Mouse (Mus musculus) telencephalon, adult 2 months (tissue): ENCODE data around the gene Btaf1.
A peak's percentile ranks its signal among the peaks of the same experiment; 100 is the strongest.

Experiments
- DNase-seq: peaks from one replicate; pipeline ENCODE4 v3.0.0-alpha.2; 2011; ENCODE audit warnings: low read depth, low spot score

Gene Btaf1

GRCm38 (mm10) chr19:37020951-37021350 is 95.1 kb downstream of the Btaf1 start:
- DNase-seq: no peak

DNA sequence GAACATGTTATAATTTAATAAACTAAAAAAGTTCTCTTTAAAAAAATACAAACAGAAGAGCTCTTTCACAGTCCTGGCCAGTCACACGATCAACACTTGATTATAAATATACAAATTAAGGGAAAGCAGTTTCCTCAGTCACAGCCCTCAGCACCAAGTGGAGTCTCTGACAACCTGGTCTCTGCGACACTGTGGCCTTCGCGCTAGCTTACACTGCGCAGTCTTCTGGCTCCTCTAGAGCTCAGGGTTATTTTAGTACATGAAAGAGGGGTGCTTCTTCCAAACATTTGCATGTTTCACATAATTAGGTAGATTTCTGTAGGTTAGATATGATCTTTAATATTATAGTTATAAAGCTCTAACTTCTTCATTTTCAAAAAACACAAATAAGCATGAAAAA is 96.3 kb downstream of the Btaf1 start:
- DNase-seq: no peak

- DNase-seq: peak; percentile 68
Observed at GRCm38 (mm10) chr19:37025839-37026319, 100.0 kb downstream of the Btaf1 start.

DNA sequence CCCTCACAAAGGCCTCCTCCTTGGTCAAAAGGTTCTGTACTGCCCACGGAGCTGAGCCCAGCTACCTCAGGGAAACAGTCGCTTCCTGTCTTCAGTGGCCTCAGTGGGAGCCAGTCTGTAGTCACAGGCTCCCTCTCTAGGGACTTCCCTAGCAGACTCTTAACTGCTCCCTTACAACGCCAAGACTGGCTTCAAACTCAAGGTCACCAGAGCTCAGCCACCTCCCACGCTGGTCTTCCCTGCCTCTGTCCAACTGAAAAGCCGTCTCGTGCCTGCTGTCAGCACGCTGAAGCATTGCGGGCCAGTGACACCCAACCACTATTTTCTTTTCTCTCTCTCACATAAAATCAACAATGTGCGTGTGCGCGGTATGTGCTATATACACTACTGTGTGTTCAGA is 100.5 kb downstream of the Btaf1 start:
- DNase-seq: no peak

- DNase-seq: no peak
Observed at GRCm38 (mm10) chr19:37029771-37030170, 103.9 kb downstream of the Btaf1 start.

DNA sequence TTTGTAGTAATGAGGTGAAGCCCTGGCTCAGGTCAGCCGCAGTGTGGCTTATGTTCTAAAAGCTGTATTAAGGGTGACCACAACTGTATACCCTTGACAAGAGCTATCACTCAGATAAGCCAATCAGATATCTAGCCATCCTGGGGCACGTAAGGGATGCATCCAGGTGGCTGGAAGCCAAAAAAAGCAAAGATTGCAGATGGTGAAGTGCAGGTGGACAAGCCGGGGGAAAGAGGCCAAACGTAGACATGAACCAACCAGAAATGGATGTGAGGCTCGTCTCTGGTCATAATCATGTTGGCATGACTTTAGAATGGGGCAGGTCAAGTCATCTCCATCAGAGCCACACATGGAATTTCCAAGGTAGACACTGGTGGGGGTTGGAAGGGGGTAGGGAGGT is 105.6 kb downstream of the Btaf1 start:
- no peak for DNase-seq

DNA sequence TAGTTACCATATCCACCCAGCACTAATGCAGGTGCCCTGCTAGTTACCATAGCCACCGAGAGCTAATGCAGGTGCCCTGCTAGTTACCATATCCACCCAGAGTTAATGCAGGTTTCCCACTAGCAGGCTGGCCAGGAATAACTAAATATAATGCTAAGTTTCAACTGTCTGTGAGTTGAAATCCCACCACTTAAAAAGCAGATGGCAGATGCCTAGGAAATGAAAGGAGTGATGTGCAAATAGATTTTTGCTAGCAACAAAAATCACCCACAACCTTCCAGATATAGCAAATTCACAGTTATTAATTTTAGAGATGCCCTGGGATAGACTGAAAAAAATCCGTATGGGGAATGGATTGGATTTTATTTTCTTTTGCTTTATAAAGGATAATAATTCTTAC is 106.5 kb downstream of the Btaf1 start:
- DNase-seq: peak; percentile 61

GRCm38 (mm10) chr19:37040906-37041305 is 115.0 kb downstream of the Btaf1 start:
- DNase-seq: no peak

GRCm38 (mm10) chr19:37044431-37044830 is 118.6 kb downstream of the Btaf1 start:
- DNase-seq: no peak

DNA sequence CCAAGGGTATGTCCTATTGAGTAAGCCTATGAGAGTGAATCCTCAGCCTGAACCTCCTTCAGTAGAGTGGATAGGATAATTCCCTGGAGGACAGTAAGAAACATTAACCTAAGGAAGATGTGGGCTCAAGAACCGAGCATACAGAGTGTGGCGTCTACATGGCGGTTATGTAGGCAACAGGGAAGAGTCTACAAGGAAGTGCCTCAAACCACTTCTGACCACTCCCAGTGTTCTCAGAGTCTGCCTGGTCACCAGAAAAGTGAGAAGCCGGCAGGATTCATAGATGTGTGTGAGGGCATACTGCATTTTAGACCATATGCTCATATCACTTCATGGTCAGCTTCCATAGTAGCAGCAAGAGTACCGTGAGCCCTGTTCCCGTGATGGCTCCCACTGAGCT is 122.6 kb downstream of the Btaf1 start:
- DNase-seq: no peak

GRCm38 (mm10) chr19:37050643-37051345 is 124.9 kb downstream of the Btaf1 start:
- peak; percentile 64 for DNase-seq

DNA sequence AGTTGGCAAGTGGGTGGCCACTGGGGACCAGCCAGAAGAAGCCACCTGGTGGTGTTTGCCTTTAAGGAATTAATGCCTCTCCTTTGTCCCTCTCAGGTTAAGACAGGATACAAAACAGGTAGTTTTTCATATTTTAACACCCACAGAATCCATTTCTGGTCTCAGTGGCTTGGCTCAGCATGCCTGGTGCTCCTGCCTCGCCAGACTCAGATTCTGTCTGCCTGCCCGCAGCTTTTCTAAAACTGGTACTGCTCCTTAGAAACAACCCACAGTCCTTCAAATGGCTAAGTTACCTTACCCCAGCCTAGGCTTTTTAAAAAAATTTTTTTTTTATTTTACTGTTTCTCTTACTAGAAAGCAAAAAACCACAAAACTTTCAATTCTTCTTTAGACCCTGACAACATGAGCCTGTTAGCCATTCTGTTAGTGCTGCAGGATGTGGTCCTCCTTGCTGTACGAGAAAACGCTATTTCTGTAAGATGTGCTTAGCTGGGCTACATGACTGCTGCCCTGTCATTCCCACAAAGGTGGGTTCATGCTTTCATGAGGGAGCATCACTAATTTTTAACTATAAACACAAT is 130.2 kb downstream of the Btaf1 start:
- DNase-seq: no peak

DNA sequence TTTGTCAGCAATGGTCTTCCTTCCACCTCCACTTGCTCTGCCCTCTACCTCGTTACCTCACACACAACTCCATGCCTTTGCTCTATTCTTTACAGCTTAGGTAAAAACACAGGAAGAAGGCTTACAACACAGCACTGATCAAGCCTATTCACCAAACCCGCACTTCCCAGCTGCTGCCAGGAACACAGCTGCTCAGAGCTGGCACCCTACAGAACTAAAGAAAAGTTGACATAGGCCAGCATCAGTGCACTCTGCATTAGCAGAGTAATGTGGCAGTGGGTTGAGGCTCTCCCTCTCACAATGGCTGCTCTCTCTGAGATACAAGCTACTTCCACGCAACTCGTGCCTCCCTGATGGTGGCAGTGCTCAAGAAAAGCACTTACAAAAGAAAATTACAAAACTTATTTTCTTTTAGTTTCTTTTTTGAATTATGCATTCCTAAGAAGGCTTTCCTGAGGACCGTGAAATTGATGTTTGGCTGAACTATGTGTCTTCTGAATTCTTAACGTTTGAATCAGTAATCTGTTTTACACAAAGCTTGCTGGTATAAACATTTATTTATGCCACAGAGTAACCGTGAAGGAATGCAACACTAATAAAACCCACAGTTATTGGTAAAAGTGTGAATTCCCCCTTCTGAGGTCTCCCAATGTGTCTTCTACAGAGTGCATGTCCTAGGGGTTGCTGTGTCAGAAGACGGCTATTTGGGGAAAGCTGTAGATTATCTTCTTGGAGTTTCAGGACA is 131.5 kb downstream of the Btaf1 start:
- no peak for DNase-seq

GRCm38 (mm10) chr19:37059623-37060022 is 133.7 kb downstream of the Btaf1 start:
- peak; percentile 41 for DNase-seq

DNA sequence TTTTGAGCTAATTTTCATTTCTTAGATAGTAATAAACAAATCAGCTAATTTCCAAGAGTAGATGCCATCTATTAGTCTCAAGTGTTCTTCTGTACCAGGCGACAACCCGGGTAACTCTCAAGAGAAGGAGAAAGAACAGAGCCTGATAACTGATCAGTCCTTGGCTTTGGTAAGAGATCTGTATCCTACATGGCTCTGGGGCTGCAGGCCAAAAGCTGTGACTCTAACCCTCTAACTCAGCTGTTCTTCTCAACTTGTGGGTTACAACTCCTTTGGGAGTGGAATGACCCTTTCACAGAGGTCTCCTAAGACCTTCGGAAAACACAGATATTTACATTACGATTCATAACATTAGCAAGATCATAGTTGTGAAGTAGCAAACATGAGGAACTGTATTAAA is 134.2 kb downstream of the Btaf1 start:
- DNase-seq: no peak
